Mouse (Mus musculus) CH12.LX (cell line): Measurements from ENCODE around the gene Zfp334. TPM values are rescaled to one million over a fixed set of nuclear protein-coding genes. Genes with fewer than 3 reads are reported as not detected.

Experiments
- DNase-seq: peaks from one replicate; pipeline ENCODE4 v3.0.0-alpha.2; 2013; ENCODE audit errors: extremely low read depth
- H3K27ac ChIP-seq: 2 replicates; pipeline ENCODE4 v1.5.1; 2012; ENCODE audit warnings: low read depth, mild to moderate bottlenecking, control low read depth, moderate library complexity; ENCODE audit not compliant: insufficient read depth
- H3K27me3 ChIP-seq: replicated peaks from 2 replicates; pipeline ENCODE3; 2012; ENCODE audit warnings: inconsistent platforms
- H3K36me3 ChIP-seq, 2 experiments: replicated peaks in 1 of 2; 2 replicates each; pipeline versions ENCODE3 to v1.6.1; 2012; ENCODE audit warnings: inconsistent platforms in 1 of 2, low read length in 1 of 2, mild to moderate bottlenecking in 1 of 2, mixed read lengths in 1 of 2, moderate library complexity in 1 of 2; ENCODE audit not compliant: control insufficient read depth in 1 of 2, insufficient read depth in 1 of 2
- H3K4me1 ChIP-seq, 2 experiments: 2 replicates each; pipeline ENCODE4 v1.6.1; 2012; ENCODE audit warnings: inconsistent platforms in 1 of 2, moderate library complexity in 1 of 2; ENCODE audit not compliant: insufficient read depth in 2 of 2, control insufficient read depth in 1 of 2
- H3K4me2 ChIP-seq: 2 replicates; pipeline ENCODE4 v1.6.1; 2012; ENCODE audit warnings: low read depth, mild to moderate bottlenecking, control low read depth; ENCODE audit not compliant: poor library complexity, insufficient read depth, severe bottlenecking
- H3K4me3 ChIP-seq, 3 experiments: fragments of 150-350 bp in 1 of 3; sonication (generic) in 1 of 3; replicated peaks in 1 of 3; 2 replicates each; pipeline versions ENCODE3 to v1.5.1; 2011 to 2012; ENCODE audit warnings: low read depth in 2 of 3, low read length in 2 of 3, mild to moderate bottlenecking in 2 of 3, moderate library complexity in 2 of 3, control low read depth in 1 of 3, improper control_type of control experiment in 1 of 3, inconsistent platforms in 1 of 3, mixed read lengths in 1 of 3; ENCODE audit not compliant: poor library complexity in 1 of 3
- H3K79me2 ChIP-seq: replicated peaks from 2 replicates; pipeline ENCODE4 v1.6.1; 2012; ENCODE audit warnings: mild to moderate bottlenecking, moderate library complexity; ENCODE audit not compliant: control insufficient read depth, poor library complexity, insufficient read depth, severe bottlenecking; ENCODE audit errors: extremely low read depth
- H3K9ac ChIP-seq: 2 replicates; pipeline ENCODE4 v1.6.1; 2012; ENCODE audit warnings: low read depth, mild to moderate bottlenecking, control low read depth, moderate library complexity; ENCODE audit not compliant: insufficient read depth
- H3K9me3 ChIP-seq: replicated peaks from 2 replicates; pipeline ENCODE3; 2012; ENCODE audit warnings: low read length, inconsistent platforms, mixed read lengths
- BHLHE40 ChIP-seq: IDR thresholded peaks from 2 replicates; pipeline ENCODE4 v1.6.1; 2011; ENCODE audit warnings: mild to moderate bottlenecking, low read depth, low read length, improper control_type of control experiment
- CHD1 ChIP-seq: IDR thresholded peaks from 2 replicates; pipeline ENCODE4 v1.6.1; 2012; ENCODE audit warnings: low read depth, low read length, improper control_type of control experiment, inconsistent platforms
- CTCF ChIP-seq, 2 experiments: IDR thresholded peaks in 1 of 2; conservative IDR thresholded peaks in 1 of 2; 2 replicates each; pipeline ENCODE4 v1.5.1; 2011 to 2012; ENCODE audit warnings: low read depth in 2 of 2, low read length in 2 of 2, improper control_type of control experiment in 1 of 2, inconsistent platforms in 1 of 2, mild to moderate bottlenecking in 1 of 2, moderate library complexity in 1 of 2
- EP300 ChIP-seq: IDR thresholded peaks from 2 replicates; pipeline ENCODE4 v1.6.1; 2011; ENCODE audit warnings: low read length, improper control_type of control experiment
- GABPA ChIP-seq: IDR thresholded peaks from 2 replicates; pipeline ENCODE4 v1.6.1; 2012; ENCODE audit warnings: low read depth, low read length, improper control_type of control experiment, inconsistent platforms; ENCODE audit not compliant: insufficient replicate concordance
- HCFC1 ChIP-seq: IDR thresholded peaks from 2 replicates; pipeline ENCODE4 v1.6.1; 2012; ENCODE audit warnings: low read depth, mild to moderate bottlenecking, inconsistent platforms, low read length, improper control_type of control experiment
- JUN ChIP-seq: IDR thresholded peaks from 2 replicates; pipeline ENCODE4 v1.6.1; 2011; ENCODE audit warnings: low read depth, mild to moderate bottlenecking, low read length, improper control_type of control experiment, moderate library complexity; ENCODE audit not compliant: insufficient read depth
- KAT2A ChIP-seq: IDR thresholded peaks from 2 replicates; pipeline ENCODE4 v1.6.1; 2012; ENCODE audit warnings: low read length, improper control_type of control experiment, inconsistent platforms; ENCODE audit not compliant: insufficient replicate concordance
- MAFK ChIP-seq: IDR thresholded peaks from 2 replicates; pipeline ENCODE4 v1.6.1; 2011; ENCODE audit warnings: low read length, improper control_type of control experiment; ENCODE audit not compliant: insufficient replicate concordance
- MAX ChIP-seq: IDR thresholded peaks from 2 replicates; pipeline ENCODE4 v1.6.1; 2011; ENCODE audit warnings: low read length, improper control_type of control experiment
- MAZ ChIP-seq: IDR thresholded peaks from 2 replicates; pipeline ENCODE4 v1.6.1; 2012; ENCODE audit warnings: low read depth, mild to moderate bottlenecking, inconsistent platforms, low read length, improper control_type of control experiment, moderate library complexity
- MEF2A ChIP-seq: IDR thresholded peaks from 2 replicates; pipeline ENCODE4 v1.6.1; 2014; ENCODE audit warnings: low read depth, mild to moderate bottlenecking, inconsistent platforms, low read length, improper control_type of control experiment, borderline replicate concordance
- MXI1 ChIP-seq: IDR thresholded peaks from 2 replicates; pipeline ENCODE4 v1.6.1; 2011; ENCODE audit warnings: mild to moderate bottlenecking, low read depth, low read length, improper control_type of control experiment
- MYC ChIP-seq: IDR thresholded peaks from 2 replicates; pipeline ENCODE4 v1.6.1; 2011; ENCODE audit warnings: low read depth, mild to moderate bottlenecking, improper control_type of control experiment, low read length
- NELFE ChIP-seq: IDR thresholded peaks from 2 replicates; pipeline ENCODE4 v1.6.1; 2011; ENCODE audit warnings: low read depth, low read length, improper control_type of control experiment
- POLR2AphosphoS2 ChIP-seq: IDR thresholded peaks from 2 replicates; pipeline ENCODE4 v1.6.1; 2011; ENCODE audit warnings: low read depth, low read length, improper control_type of control experiment
- RAD21 ChIP-seq: IDR thresholded peaks from 2 replicates; pipeline ENCODE4 v1.6.1; 2011; ENCODE audit warnings: low read depth, mild to moderate bottlenecking, low read length, improper control_type of control experiment, moderate library complexity
- SIN3A ChIP-seq: IDR thresholded peaks from 2 replicates; pipeline ENCODE4 v1.6.1; 2012; ENCODE audit warnings: low read length, improper control_type of control experiment, inconsistent platforms
- SMC3 ChIP-seq: IDR thresholded peaks from 2 replicates; pipeline ENCODE4 v1.6.1; 2011; ENCODE audit warnings: low read depth, low read length, improper control_type of control experiment
- TBP ChIP-seq: conservative IDR thresholded peaks from 2 replicates; pipeline ENCODE4 v1.6.1; 2011; ENCODE audit warnings: low read depth, low read length, improper control_type of control experiment
- TCF12 ChIP-seq: IDR thresholded peaks from 2 replicates; pipeline ENCODE4 v1.6.1; 2014; ENCODE audit warnings: low read depth, mild to moderate bottlenecking, inconsistent platforms, low read length, improper control_type of control experiment
- ZC3H11A ChIP-seq: IDR thresholded peaks from 2 replicates; pipeline ENCODE4 v1.6.1; 2012; ENCODE audit warnings: low read depth, mild to moderate bottlenecking, inconsistent platforms, low read length, improper control_type of control experiment
- ZKSCAN1 ChIP-seq: IDR thresholded peaks from 2 replicates; pipeline ENCODE4 v1.6.1; 2012; ENCODE audit warnings: low read depth, inconsistent platforms, low read length, improper control_type of control experiment, borderline replicate concordance
- ZMIZ1 ChIP-seq: IDR thresholded peaks from 2 replicates; pipeline ENCODE4 v1.6.1; 2012; ENCODE audit warnings: low read depth, mild to moderate bottlenecking, inconsistent platforms, low read length, improper control_type of control experiment
- ZNF384 ChIP-seq: IDR thresholded peaks from 2 replicates; pipeline ENCODE4 v1.6.1; 2012; ENCODE audit warnings: low read depth, low read length, improper control_type of control experiment, inconsistent platforms
- dilution Hi-C: fragments of 300-500 bp; cut with MboI; formaldehyde crosslinking; loops from 2 replicates; pipeline ENCODE4 v1.14.3; 2020; ENCODE audit warnings: low sequenced_read_pairs; ENCODE audit not compliant: extremely low pct_unique_long_range_greater_than_20kb, extremely low pct_ligation_motif_present
- in situ Hi-C: fragments of 300-500 bp; cut with MboI; formaldehyde crosslinking; loops from 3 replicates; pipeline ENCODE4 v1.14.3; 2019; ENCODE audit warnings: low sequenced_read_pairs, low pct_ligation_motif_present, low pct_unique_long_range_greater_than_20kb, mixed read lengths
- polyA plus RNA-seq: library from polyadenylated mRNA; unstranded; fragments of >175 nt; gene quantifications from 2 replicates; pipeline ENCODE4 v1.2.1, GENCODE M21; 2012; ENCODE audit warnings: low read depth; ENCODE audit not compliant: insufficient read length
- total RNA-seq, 2 experiments: library from RNA; depleted of rRNA; stranded (reverse); fragments of 300-350 nt in 1 of 2; fragments of >200 nt in 1 of 2; gene quantifications; 2 replicates each; pipeline ENCODE4 v1.2.3; 2012 to 2014

Zfp334 gene
- total and polyA plus RNA-seq, 3 experiments = not detected

GRCm38 (mm10) chr2:165360861-165361260 lies 27.2 kb downstream of the Zfp334 start:
- Histone ChIP-seq H3K9me3 (peaks cover 8% of the 10 kb centered on the region), H3K4me2 (no peak overlapping the region), H3K4me1 (0 out of 4 replicates have a peak, but pooled peaks cover 0 to 3% of the 10 kb centered on the region in 2 experiments), H3K27me3 (peaks cover 35% of the 10 kb centered on the region)
- TF ChIP-seq POLR2AphosphoS2 (no peak), MAZ (no peak), ZC3H11A (peak; percentile 58), MXI1 (no peak), TCF12 (peak; percentile 60; the same call in 1 of the 2 replicates), BHLHE40 (peak; percentile 29; the same call in 1 of the 2 replicates), MEF2A (0 out of 2 replicates have a peak, but pooled peaks have one; percentile 20), MAFK (no peak), KAT2A (0 out of 2 replicates have a peak, but pooled peaks have one; percentile 47), MAX (no peak), EP300 (peak; percentile 32; the same call in 1 of the 2 replicates), JUN (no peak), GABPA (no peak), CTCF (conservative IDR thresholded peaks at IDR 0.05 in 1 of 2, IDR thresholded peaks at IDR 0.05 in 1 of 2; ENCODE audit: low read depth in 2 of 2, low read length in 2 of 2) (peak; percentile 57 to 95), SIN3A (peak; percentile 54; the same call in 1 of the 2 replicates), RAD21 (peak; percentile 94), NELFE (peak; percentile 20; the same call in 1 of the 2 replicates), HCFC1 (0 out of 2 replicates have a peak, but pooled peaks have one; percentile 18), MYC (0 out of 2 replicates have a peak, but pooled peaks have one; percentile 21), TBP (no peak), CHD1 (no peak), ZMIZ1 (no peak), ZNF384 (no peak), SMC3 (peak; percentile 89), ZKSCAN1 (no peak)
- TF ChIP-seq, all 38 proteins: peak for 13
- DNase-seq = peak; percentile 77
- H3K27ac ChIP-seq = no peak overlapping the region
- in situ Hi-C loops = loop anchor here (5.0 to 10.0 kb wide), 4 partner anchors 89 to 416 kb away; partner anchors contain the start of genes Mmp9 and Slc13a3
- no peak overlapping the region for H3K9ac ChIP-seq
- no peaks in the 10 kb centered on the region for H3K79me2 ChIP-seq
- dilution Hi-C loops = no loop called here
- H3K36me3 ChIP-seq = no peaks in the 10 kb centered on the region
- H3K4me3 ChIP-seq = no peak overlapping the region
